Mouse (Mus musculus): ENCODE measurements at regions not wholly inside any gene's neighbourhood (a gene's known extent, or its start where the extent isn't known, plus 50 kb on each side); places are given as distances from the start of the nearest gene placed in this dataset.

- no peaks in the 10 kb centered on the region for H3K27me3 ChIP-seq (ENCODE audit: control insufficient read depth in 1 of 2, insufficient read depth in 2 of 2, low read length in 2 of 2)
Observed at GRCm38 (mm10) chr7:133189880-133190462, 65.8 kb upstream of the Ctbp2 start.

DNA sequence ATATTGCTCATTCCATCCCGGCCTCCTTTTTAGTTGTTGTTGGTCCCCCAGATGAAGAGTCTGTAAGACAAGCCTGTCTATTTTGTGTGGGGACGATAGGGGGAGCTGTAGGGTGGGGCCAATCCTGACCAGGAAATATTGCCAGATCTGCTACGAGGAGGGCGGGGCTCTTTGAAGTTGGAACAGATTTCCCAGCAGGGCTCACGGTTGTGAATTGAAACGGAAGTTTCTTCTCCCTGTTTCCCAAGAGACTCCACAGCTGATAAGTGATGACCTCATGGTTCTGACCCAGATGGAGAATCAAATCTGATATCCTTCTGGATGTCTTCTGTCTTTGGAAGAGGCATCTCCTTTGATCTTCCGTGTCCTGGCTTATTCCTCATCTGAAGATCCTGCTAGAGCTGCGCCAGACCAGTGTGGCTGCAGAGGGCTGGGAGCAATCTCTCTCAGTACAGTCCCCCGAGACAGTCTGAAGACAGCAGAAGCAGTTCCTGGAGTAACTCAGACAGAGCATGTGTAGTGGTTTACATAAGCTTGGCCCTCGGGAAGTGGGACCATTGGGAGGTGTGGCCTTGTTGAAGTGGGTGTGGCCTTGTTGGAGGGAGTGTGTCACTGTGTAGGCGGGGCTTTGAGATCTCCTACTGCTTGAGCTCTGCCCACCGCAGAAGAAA, 61.9 kb upstream of the Ctbp2 start:
- Histone ChIP-seq H3K9ac (ENCODE audit: control insufficient read depth, low read depth, low read length, poor library complexity, severe bottlenecking) (no peak overlapping the region), H3K79me2 (ENCODE audit: control insufficient read depth, insufficient read depth, low read length, poor library complexity) (no peaks in the 10 kb centered on the region), H3K27ac (ENCODE audit: control insufficient read depth, low read depth, low read length) (no peak overlapping the region), H3K27me3 (ENCODE audit: control insufficient read depth in 1 of 2, insufficient read depth in 2 of 2, low read length in 2 of 2) (no peaks in the 10 kb centered on the region), H3K4me1 (ENCODE audit: control insufficient read depth in 1 of 2, insufficient read depth in 2 of 2, low read length in 2 of 2) (no peaks in the 10 kb centered on the region), H3K36me3 (ENCODE audit: control insufficient read depth in 1 of 2, insufficient read depth in 2 of 2, low read length in 2 of 2) (no peaks in the 10 kb centered on the region), H3K9me3 (replicated peaks; ENCODE audit: insufficient read depth, low read length) (no peaks in the 10 kb centered on the region), H3K4me3 (ENCODE audit: control insufficient read depth in 1 of 2, insufficient read depth in 1 of 2, low read depth in 2 of 2, low read length in 2 of 2) (peak overlapping the region in 1 of 2 experiments; percentile 11; a peak in 1 of 4 replicates)
- DNase-seq (ENCODE audit: low read depth, low spot score) = peak; percentile 24
- TF ChIP-seq ZNF384 (IDR thresholded peaks at IDR 0.05; ENCODE audit: low read depth, low read length) (no peak), MEF2A (IDR thresholded peaks at IDR 0.05; ENCODE audit: extremely low read depth, insufficient replicate concordance, low read depth, low read length, poor library complexity, severe bottlenecking) (no peak), MYC (IDR thresholded peaks at IDR 0.05; ENCODE audit: low read depth, low read length) (no peak), SIN3A (IDR thresholded peaks at IDR 0.05; ENCODE audit: low read length) (no peak), MAFK (IDR thresholded peaks at IDR 0.05; ENCODE audit: borderline replicate concordance, low read depth, low read length) (no peak), SMC3 (IDR thresholded peaks at IDR 0.05; ENCODE audit: low read depth, low read length) (0 out of 2 replicates have a peak, but pooled peaks have one; percentile 4), POLR2A (IDR thresholded peaks at IDR 0.05; ENCODE audit: control insufficient read depth in 1 of 2, insufficient read depth in 1 of 2, low read depth in 1 of 2, low read length in 2 of 2, poor library complexity in 1 of 2) (no peak), KAT2A (conservative IDR thresholded peaks at IDR 0.05; ENCODE audit: low read depth, low read length) (no peak), CTCF (IDR thresholded peaks at IDR 0.05 in 2 of 3, conservative IDR thresholded peaks at IDR 0.05 in 1 of 3; ENCODE audit: control insufficient read depth in 1 of 3, insufficient read depth in 1 of 3, low read depth in 2 of 3, low read length in 3 of 3, poor library complexity in 1 of 3, severe bottlenecking in 1 of 3) (peak in 2 of 3 experiments; percentile 28 to 34; a peak in 3 of 6 replicates), ZKSCAN1 (IDR thresholded peaks at IDR 0.05; ENCODE audit: low read depth, low read length) (no peak), RAD21 (IDR thresholded peaks at IDR 0.05; ENCODE audit: low read depth, low read length) (peak; percentile 11), ETS1 (IDR thresholded peaks at IDR 0.05; ENCODE audit: low read depth, low read length) (no peak), CHD2 (IDR thresholded peaks at IDR 0.05; ENCODE audit: low read length) (no peak), NELFE (IDR thresholded peaks at IDR 0.05; ENCODE audit: low read depth, low read length) (no peak), USF2 (IDR thresholded peaks at IDR 0.05; ENCODE audit: borderline replicate concordance in 1 of 2, insufficient read depth in 1 of 2, low read depth in 1 of 2, low read length in 2 of 2) (no peak), MYB (IDR thresholded peaks at IDR 0.05; ENCODE audit: low read depth, low read length) (no peak), ELF1 (IDR thresholded peaks at IDR 0.05; ENCODE audit: low read depth, low read length) (no peak), MXI1 (IDR thresholded peaks at IDR 0.05; ENCODE audit: low read depth, low read length) (no peak), EP300 (IDR thresholded peaks at IDR 0.05; ENCODE audit: low read depth in 1 of 2, low read length in 2 of 2) (no peak), E2F4 (IDR thresholded peaks at IDR 0.05; ENCODE audit: borderline replicate concordance, low read depth, low read length) (no peak), POLR2AphosphoS5 (IDR thresholded peaks at IDR 0.05; ENCODE audit: borderline replicate concordance, low read depth, low read length) (no peak), POLR2AphosphoS2 (IDR thresholded peaks at IDR 0.05; ENCODE audit: low read length) (no peak), CHD1 (IDR thresholded peaks at IDR 0.05; ENCODE audit: low read depth, low read length) (no peak), USF1 (IDR thresholded peaks at IDR 0.05; ENCODE audit: low read depth, low read length) (no peak)

More at GRCm38 (mm10) chr7:133189880-133190462, 65.8 kb upstream of the Ctbp2 start:
- H3K9me3 ChIP-seq (replicated peaks; ENCODE audit: insufficient read depth, low read length) = no peaks in the 10 kb centered on the region
- no peak for DNase-seq (ENCODE audit: low read depth, low spot score)
- H3K79me2 ChIP-seq (ENCODE audit: control insufficient read depth, insufficient read depth, low read length, poor library complexity) = no peaks in the 10 kb centered on the region
- no peak for TF ChIP-seq NRF1 (IDR thresholded peaks at IDR 0.05; ENCODE audit: insufficient read depth, low read depth, low read length, poor library complexity, severe bottlenecking)
- no peak for TF ChIP-seq GABPA (IDR thresholded peaks at IDR 0.05; ENCODE audit: low read depth, low read length)
- TF ChIP-seq E2F4 (IDR thresholded peaks at IDR 0.05; ENCODE audit: borderline replicate concordance, low read depth, low read length) = no peak
- no peak for TF ChIP-seq MEF2A (IDR thresholded peaks at IDR 0.05; ENCODE audit: extremely low read depth, insufficient replicate concordance, low read depth, low read length, poor library complexity, severe bottlenecking)
- TF ChIP-seq ZNF384 (IDR thresholded peaks at IDR 0.05; ENCODE audit: low read depth, low read length) = no peak
- TF ChIP-seq EP300 (IDR thresholded peaks at IDR 0.05; ENCODE audit: low read depth in 1 of 2, low read length in 2 of 2) = no peak
- no peak for TF ChIP-seq JUND (IDR thresholded peaks at IDR 0.05; ENCODE audit: low read depth, low read length)
- no peak for TF ChIP-seq TAL1 (IDR thresholded peaks at IDR 0.05; ENCODE audit: low read length)
- TF ChIP-seq BHLHE40 (IDR thresholded peaks at IDR 0.05; ENCODE audit: borderline replicate concordance, low read depth, low read length) = no peak
- no peak for TF ChIP-seq TCF12 (IDR thresholded peaks at IDR 0.05; ENCODE audit: low read depth, low read length)
- no peak overlapping the region for H3K9ac ChIP-seq (ENCODE audit: control insufficient read depth, low read depth, low read length, poor library complexity, severe bottlenecking)
- no peak overlapping the region for H3K4me3 ChIP-seq (ENCODE audit: control insufficient read depth in 1 of 2, insufficient read depth in 1 of 2, low read depth in 2 of 2, low read length in 2 of 2)
- no peaks in the 10 kb centered on the region for H3K4me1 ChIP-seq (ENCODE audit: control insufficient read depth in 1 of 2, insufficient read depth in 2 of 2, low read length in 2 of 2)
- no peaks in the 10 kb centered on the region for H3K36me3 ChIP-seq (ENCODE audit: control insufficient read depth in 1 of 2, insufficient read depth in 2 of 2, low read length in 2 of 2)
- no peak overlapping the region for H3K27ac ChIP-seq (ENCODE audit: control insufficient read depth, low read depth, low read length)
